Mouse (Mus musculus) embryonic facial prominence, embryonic 12.5 days (tissue): ENCODE results near the gene Olfr31. TPM values are rescaled to one million over a fixed set of nuclear protein-coding genes. Genes with fewer than 3 reads are reported as not detected.

Experiments used
- ATAC-seq: fragments of 200-750 bp; cut with Nextera tagmentation; 2 replicates; pipeline ENCODE4 v1.8.0; 2017; ENCODE audit not compliant: insufficient number of reproducible peaks, insufficient read depth, low FRiP score, low TSS enrichment
- H3K27ac ChIP-seq: fragments of 300-500 bp; sonication (generic); 2 replicates; pipeline ENCODE4 v1.5.1; 2016; ENCODE audit warnings: mild to moderate bottlenecking
- H3K27me3 ChIP-seq: fragments of 300-500 bp; sonication (generic); 2 replicates; pipeline ENCODE4 v1.6.1; 2016; ENCODE audit warnings: mild to moderate bottlenecking, moderate library complexity
- H3K36me3 ChIP-seq: fragments of 300-500 bp; sonication (generic); 2 replicates; pipeline ENCODE4 v1.6.1; 2016; ENCODE audit warnings: mild to moderate bottlenecking
- H3K4me1 ChIP-seq: fragments of 300-500 bp; sonication (generic); 2 replicates; pipeline ENCODE4 v1.6.1; 2016
- H3K4me2 ChIP-seq: fragments of 300-500 bp; sonication (generic); replicated peaks from 2 replicates; pipeline ENCODE4 v1.6.1; 2016; ENCODE audit warnings: mild to moderate bottlenecking, moderate library complexity
- H3K4me3 ChIP-seq: fragments of 300-500 bp; sonication (generic); 2 replicates; pipeline ENCODE4 v1.5.1; 2016; ENCODE audit warnings: mild to moderate bottlenecking
- H3K9ac ChIP-seq: fragments of 300-500 bp; sonication (generic); 2 replicates; pipeline ENCODE4 v1.6.1; 2016; ENCODE audit warnings: mild to moderate bottlenecking, moderate library complexity
- H3K9me3 ChIP-seq: fragments of 300-500 bp; sonication (generic); 2 replicates; pipeline ENCODE4 v1.6.1; 2016; ENCODE audit warnings: mild to moderate bottlenecking, moderate library complexity
- WGBS: fragments of 180-500 bp; shearing (Covaris S2); methylation state at CpG from one replicate; pipeline ENCODE4 v1.1.7; 2016; 5-methylcytosine and 5-hydroxymethylcytosine counted together
- polyA plus RNA-seq: library from polyadenylated mRNA; unstranded; fragments of >200 nt; fragmentation: Nextera tagmentation; extraction: Ambion mirVana; gene quantifications from 2 replicates; pipeline ENCODE4 v1.2.1, GENCODE M21; 2016

The Olfr31 gene
- polyA plus RNA-seq, 1 experiment from 2014 or later, result not detected

DNA sequence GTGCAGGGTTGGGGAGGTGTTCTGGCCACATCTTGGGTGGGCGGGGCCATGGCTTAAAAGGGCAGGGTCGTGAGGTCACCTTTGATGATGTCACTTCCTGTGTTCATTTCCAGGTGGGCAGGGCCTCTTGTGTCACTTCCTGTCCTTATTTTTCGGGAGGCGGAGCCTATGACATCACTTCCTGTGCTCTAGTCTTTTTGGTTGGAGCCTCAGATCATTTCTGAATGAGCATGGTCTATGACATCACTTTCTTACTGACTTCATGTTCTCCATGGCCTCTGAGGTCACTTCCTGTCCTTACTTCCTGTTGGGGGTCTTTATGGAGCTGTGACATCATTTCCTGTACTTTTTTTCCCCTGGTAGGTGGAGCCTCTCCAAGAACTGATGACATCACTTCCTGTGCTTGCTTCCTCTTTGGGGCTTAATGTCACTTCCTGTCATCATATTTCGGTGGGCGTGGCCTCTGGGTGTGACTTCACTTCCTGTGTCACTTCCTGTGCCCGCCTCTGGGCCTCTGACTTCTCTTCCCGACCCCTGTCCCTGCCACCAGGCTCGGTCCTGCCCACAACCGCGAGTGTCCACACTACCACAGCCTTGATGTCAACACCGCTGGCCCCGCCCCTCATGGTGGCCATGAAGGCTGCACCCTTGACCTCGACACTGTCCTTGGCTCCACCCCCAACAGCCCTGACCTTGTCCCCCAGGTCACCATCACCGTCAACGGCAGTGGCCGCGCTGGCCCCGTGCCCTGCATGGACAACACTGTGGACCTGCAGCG is 27.0 kb downstream of the Olfr31 start:
- H3K36me3 ChIP-seq, result 0 out of 2 replicates have a peak, but pooled peaks cover 8% of the 10 kb centered on the region
- no peak overlapping the region for H3K27ac ChIP-seq
- no peaks in the 10 kb centered on the region for H3K4me1 ChIP-seq
- no peak overlapping the region for H3K4me3 ChIP-seq
- H3K9me3 ChIP-seq, result peaks cover 56% of the 10 kb centered on the region
- ATAC-seq, result no peak
- no peaks in the 10 kb centered on the region for H3K27me3 ChIP-seq
- H3K4me2 ChIP-seq, result no peak overlapping the region
- H3K9ac ChIP-seq, result no peak overlapping the region
- WGBS, result 95% methylated on average over 20 of the region's 20 CpGs

DNA sequence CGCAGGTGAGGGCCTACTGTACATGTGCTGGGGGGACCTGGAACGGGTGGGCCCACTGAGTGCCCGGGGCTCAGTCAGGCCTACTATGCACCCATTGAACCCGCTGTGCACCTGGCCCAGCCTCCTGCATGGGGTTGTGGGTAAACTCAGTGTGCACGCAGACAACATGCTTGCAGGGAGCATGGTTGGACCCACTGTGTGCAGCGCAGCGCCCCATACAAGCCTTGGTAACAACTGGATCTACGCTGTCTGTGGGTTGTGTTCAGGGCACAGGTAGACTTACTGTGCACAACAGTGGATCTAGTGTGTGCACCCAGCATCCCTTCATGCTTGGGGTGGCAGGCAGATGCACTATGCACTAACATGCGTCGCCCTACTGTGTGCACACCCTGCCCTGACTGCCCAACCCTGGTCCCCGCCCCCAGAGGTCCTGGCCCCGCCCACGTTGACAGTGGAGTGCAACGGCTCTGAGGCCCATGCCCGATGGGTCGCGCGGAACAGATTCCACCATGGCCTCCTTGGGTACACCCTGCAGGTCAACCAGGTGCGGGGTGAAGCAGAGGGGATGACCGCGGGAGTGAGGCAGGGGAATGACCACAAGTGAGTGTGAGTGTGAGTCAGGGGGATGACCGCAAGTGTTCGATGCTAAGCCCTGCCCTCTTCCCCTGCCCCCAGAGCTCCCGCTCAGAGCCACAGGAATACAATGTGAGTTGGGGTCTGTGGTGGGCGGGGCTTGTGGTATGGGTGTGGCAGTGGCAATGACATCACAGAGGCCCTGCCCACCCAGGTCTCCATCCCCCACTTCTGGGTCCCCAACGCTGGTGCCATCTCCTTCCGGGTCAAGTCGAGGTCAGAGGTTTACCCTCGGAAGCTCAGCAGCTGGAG is 27.9 kb downstream of the Olfr31 start:
- no peak for ATAC-seq
- Histone ChIP-seq H3K36me3 (0 out of 2 replicates have a peak, but pooled peaks cover 8% of the 10 kb centered on the region), H3K4me1 (no peaks in the 10 kb centered on the region), H3K27me3 (no peaks in the 10 kb centered on the region), H3K4me2 (no peak overlapping the region), H3K4me3 (no peak overlapping the region), H3K9ac (no peak overlapping the region), H3K9me3 (peaks cover 63% of the 10 kb centered on the region), H3K27ac (no peak overlapping the region)
- 96% methylated on average over 29 of the region's 29 CpGs for WGBS

DNA sequence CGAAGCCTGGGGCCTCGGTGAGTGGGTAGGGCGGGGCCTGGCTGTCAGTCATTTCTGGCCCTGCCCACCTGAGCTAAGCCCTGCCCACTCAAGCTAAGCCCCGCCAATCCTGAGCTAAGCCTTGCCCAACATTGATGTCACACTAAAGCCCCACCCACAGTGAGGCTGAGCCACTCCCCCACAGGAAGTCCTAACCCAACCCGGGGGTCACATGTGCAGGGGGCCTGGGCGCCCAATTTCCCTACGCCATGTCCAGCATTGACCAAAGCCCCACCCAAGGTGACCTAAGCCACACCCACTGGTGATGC is 28.5 kb downstream of the Olfr31 start:
- Histone ChIP-seq H3K9ac (no peak overlapping the region), H3K9me3 (peaks cover 66% of the 10 kb centered on the region), H3K27me3 (no peaks in the 10 kb centered on the region), H3K36me3 (0 out of 2 replicates have a peak, but pooled peaks cover 8% of the 10 kb centered on the region), H3K27ac (no peak overlapping the region), H3K4me2 (no peak overlapping the region), H3K4me3 (no peak overlapping the region), H3K4me1 (no peaks in the 10 kb centered on the region)
- WGBS, result 98% methylated on average over 7 of the region's 7 CpGs
- no peak for ATAC-seq

DNA sequence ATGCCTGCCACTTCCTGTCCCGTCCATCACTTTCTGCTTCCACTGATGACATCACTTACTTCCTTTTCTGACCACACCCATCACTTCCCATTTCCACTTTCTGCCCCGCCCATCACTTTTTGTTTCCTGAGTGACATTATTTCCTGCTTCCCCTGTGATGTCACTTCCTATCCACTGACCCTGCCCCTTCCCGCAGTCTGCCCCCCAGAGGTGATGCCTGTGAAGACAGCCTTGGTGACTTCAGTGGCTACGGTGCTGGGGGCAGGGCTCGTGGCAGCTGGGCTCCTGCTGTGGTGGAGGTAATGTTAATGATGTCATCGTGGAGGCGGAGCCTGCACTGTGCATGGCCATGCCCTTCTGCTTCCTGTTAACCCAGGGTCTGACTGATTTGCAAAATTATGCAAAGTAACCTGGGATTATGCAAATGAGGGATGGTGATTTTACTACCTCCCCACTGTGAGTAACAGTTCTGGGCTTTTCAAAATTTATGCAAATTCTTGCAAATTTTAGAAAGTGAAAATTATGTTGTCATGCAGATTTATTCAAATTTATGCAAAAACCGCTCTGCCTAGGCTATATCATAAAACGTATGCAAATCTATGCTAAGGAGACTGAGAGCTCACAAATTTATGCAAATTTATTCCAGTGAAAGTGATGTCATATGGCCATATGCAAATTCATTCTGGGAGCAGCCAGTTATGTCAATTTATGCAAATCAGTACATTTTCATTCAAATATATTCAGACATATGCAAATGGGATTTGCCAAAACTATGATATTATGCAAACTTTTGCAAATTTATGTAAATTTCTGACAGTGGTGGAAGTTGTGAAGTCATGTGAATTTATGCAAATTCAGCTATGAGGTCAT is 29.3 kb downstream of the Olfr31 start:
- 98% methylated on average over 9 of the region's 9 CpGs for WGBS
- Histone ChIP-seq H3K36me3 (0 out of 2 replicates have a peak, but pooled peaks cover 8% of the 10 kb centered on the region), H3K27me3 (no peaks in the 10 kb centered on the region), H3K9me3 (peaks cover 62% of the 10 kb centered on the region), H3K9ac (no peak overlapping the region), H3K4me2 (no peak overlapping the region), H3K4me1 (no peaks in the 10 kb centered on the region), H3K4me3 (no peak overlapping the region), H3K27ac (no peak overlapping the region)
- ATAC-seq, result no peak

DNA sequence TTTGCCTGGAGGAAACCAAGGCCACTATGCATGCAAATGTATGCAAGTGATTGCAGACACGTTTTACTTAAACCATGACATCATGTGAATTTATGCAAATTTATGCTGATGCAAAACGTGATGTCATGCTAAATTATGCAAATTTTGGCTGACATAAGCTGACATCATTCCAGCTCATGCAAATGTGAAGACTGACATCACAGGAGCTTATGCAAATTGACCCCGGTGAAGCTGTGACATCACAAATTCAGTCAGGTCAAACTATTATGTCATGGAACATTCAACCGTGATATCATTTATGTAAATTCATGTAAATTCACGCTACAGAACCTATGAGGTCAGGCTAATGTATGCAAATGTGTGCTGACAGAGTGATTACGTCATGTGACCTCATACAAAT is 30.0 kb downstream of the Olfr31 start:
- Histone ChIP-seq H3K27ac (no peak overlapping the region), H3K9me3 (peaks cover 56% of the 10 kb centered on the region), H3K27me3 (no peaks in the 10 kb centered on the region), H3K36me3 (0 out of 2 replicates have a peak, but pooled peaks cover 8% of the 10 kb centered on the region), H3K9ac (no peak overlapping the region), H3K4me1 (no peaks in the 10 kb centered on the region), H3K4me3 (no peak overlapping the region), H3K4me2 (no peak overlapping the region)
- 84% methylated on average over 6 of the region's 6 CpGs for WGBS
- ATAC-seq, result no peak

DNA sequence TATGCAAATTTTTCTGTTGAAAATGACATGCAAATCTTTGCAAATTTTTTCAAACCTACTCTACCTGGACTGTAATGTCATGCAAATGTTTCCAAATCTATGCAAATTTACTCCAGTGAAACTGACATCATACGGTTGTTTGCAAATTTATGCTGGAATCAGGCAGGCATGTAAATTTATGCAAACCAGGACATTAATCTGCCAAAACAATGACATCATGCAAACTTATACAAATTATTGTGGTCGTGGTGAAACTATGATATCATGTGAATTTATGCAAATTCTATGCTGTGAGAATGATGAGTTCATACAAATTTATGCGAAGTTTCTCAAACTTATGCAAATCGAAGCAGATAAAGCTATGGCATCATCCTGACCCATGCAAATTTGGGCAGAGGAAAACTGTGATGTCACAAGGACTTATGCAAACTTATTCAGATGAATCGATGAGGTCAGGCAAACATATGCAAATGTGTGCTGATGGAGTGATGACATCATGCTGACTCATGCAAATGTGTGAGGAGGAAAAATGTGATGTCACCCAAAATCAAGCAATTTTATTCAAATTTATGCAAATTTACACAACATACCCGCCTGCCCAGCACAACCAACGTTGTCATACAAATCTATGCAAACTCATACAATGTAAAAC is 30.6 kb downstream of the Olfr31 start:
- Histone ChIP-seq H3K9me3 (peaks cover 50% of the 10 kb centered on the region), H3K27ac (no peak overlapping the region), H3K4me3 (no peak overlapping the region), H3K9ac (no peak overlapping the region), H3K36me3 (0 out of 2 replicates have a peak, but pooled peaks cover 8% of the 10 kb centered on the region), H3K27me3 (no peaks in the 10 kb centered on the region), H3K4me1 (no peaks in the 10 kb centered on the region), H3K4me2 (no peak overlapping the region)
- ATAC-seq, result no peak
- 91% methylated on average over 7 of the region's 7 CpGs for WGBS

DNA sequence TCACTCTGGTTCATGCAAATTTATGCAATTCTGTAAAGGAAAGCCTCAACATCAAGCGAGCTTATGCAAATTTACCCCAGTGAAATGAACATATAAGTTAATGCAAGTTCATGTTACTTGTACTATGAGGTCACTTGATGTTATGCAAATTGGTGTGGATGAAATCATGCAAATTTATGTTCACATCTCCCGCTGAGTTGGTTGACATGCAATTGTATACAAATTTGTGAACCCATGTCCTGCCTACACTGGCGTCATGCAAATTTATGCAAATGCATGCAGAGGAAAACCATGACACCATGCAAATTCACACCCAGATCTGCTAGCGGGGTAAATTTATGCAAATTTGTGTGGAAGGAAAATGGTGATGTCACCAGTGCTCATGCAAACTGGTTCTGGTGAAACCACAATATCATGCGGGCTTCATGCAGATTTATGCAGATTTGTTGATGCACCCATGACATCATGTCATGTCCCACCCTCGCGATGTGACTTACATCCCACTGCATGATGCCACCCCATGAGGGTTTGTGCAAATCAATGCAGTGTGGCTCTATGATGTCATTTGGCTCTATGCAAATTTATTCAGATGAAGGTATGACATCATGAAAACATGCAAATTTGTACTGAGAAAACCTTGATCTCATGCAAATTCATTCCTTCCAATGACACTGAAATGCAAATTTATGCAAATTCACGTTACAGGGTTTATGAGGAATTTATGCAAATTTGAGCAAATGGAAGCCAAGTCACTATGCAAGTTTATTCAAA is 31.3 kb downstream of the Olfr31 start:
- Histone ChIP-seq H3K4me2 (no peak overlapping the region), H3K4me3 (no peak overlapping the region), H3K9ac (no peak overlapping the region), H3K27ac (no peak overlapping the region), H3K9me3 (peaks cover 43% of the 10 kb centered on the region), H3K4me1 (no peaks in the 10 kb centered on the region), H3K27me3 (no peaks in the 10 kb centered on the region), H3K36me3 (0 out of 2 replicates have a peak, but pooled peaks cover 8% of the 10 kb centered on the region)
- WGBS, result 92% methylated on average over 8 of the region's 8 CpGs
- no peak for ATAC-seq

DNA sequence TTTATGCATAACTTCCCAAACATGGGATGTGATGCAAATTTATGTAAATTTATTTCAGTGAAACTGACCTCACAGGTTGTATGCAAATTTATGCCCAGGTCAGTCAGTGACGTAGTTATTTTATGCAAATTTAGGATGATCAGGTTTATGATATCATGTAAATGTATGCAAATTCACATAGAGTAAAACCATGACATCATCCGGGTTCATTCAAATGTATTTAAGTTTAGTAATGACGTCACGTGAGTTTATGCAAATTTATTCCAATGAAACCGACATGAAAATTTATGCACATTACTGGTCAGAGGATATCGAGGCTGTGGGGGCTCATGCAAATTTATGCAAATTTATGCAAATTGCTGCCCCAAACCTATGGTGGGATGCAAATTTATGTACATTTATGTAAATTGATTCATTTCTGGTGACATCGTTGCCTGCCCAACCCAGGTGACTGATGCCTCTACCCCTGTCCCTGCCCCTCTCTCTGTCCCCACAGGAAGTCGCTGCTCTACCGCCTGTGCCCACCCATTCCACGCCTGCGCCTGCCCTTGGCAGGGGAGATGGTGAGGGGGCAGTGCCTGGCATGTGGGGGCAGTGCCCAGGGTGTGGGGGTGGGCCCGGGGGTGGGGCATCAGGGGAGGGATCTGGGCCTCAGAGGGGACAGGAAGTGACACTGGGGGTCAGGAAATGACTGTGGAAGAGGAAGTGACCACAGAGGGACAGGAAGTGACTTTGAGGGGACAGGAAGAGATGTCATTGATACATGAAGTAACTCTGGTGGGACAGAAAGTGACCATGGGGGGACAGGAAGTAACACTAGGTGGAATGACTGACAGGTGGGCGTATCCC is 32.1 kb downstream of the Olfr31 start:
- Histone ChIP-seq H3K9ac (no peak overlapping the region), H3K4me1 (no peaks in the 10 kb centered on the region), H3K9me3 (peaks cover 35% of the 10 kb centered on the region), H3K27ac (no peak overlapping the region), H3K4me3 (no peak overlapping the region), H3K4me2 (no peak overlapping the region), H3K27me3 (no peaks in the 10 kb centered on the region), H3K36me3 (0 out of 2 replicates have a peak, but pooled peaks cover 4% of the 10 kb centered on the region)
- ATAC-seq, result peak; percentile 65; the same call in 1 of the 2 replicates
- WGBS, result 96% methylated on average over 13 of the region's 13 CpGs

DNA sequence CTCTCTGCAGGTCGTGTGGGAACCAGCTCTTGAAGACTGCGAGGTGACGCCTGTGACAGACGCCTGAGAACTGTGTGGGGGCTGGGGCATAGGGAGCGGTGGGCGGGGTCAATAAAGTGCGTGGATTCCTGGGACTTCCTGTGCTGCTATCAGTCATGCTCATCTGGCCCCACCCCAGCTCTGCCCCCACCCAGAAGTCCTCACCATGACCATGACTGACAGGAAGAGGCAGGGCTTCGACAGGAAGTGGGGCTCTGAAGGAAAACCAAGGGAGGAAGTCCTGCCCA is 32.7 kb downstream of the Olfr31 start:
- WGBS, result 85% methylated on average over 8 of the region's 8 CpGs
- no peak overlapping the region for H3K27ac ChIP-seq
- no peak overlapping the region for H3K4me3 ChIP-seq
- no peaks in the 10 kb centered on the region for H3K4me1 ChIP-seq
- no peak overlapping the region for H3K9ac ChIP-seq
- no peak overlapping the region for H3K4me2 ChIP-seq
- H3K36me3 ChIP-seq, result 0 out of 2 replicates have a peak, but pooled peaks cover 1% of the 10 kb centered on the region
- ATAC-seq, result no peak
- H3K27me3 ChIP-seq, result no peaks in the 10 kb centered on the region
- H3K9me3 ChIP-seq, result peaks cover 29% of the 10 kb centered on the region
